Mouse (Mus musculus): ENCODE measurements at regions not wholly inside any gene's neighbourhood (a gene's known extent, or its start where the extent isn't known, plus 50 kb on each side); places are given as distances from the start of the nearest gene placed in this dataset.
A peak's percentile ranks its signal among the peaks of the same experiment; 100 is the strongest.

DNA sequence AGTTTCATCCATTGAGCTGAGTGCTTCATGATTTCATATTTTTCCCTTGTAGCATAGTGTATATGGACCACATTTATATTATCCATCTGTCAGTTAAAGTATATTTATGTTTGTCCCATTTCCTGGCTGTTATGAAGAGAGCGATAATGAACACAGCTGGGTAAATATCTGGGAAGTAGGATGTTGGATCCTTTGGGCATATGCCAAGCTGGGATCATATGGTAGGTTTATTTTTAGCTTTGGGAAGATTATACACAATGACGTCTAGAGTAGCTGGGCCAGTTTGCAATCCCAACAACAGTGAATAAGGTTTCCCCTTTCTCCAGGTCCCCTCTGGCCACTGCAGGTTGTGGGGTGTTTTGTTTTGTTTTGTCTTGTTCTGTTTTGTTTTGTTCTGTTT is 164.5 kb downstream of the Gm765 start:
- H3K27ac ChIP-seq (ENCODE audit: low read depth, low read length): no peak overlapping the region
- WGBS: 79% methylated on average over 2 of the region's 2 CpGs
- no peak for ATAC-seq (replicated peaks; ENCODE audit: low FRiP score)
- H3K9me3 ChIP-seq (ENCODE audit: control insufficient read depth, low read length): no peaks in the 10 kb centered on the region
- H3K4me3 ChIP-seq (ENCODE audit: low read depth, low read length): no peak overlapping the region
- H3K9ac ChIP-seq (ENCODE audit: low read length): no peak overlapping the region
- no peaks in the 10 kb centered on the region for H3K36me3 ChIP-seq (ENCODE audit: control insufficient read depth, insufficient read depth, low read length)
- H3K27me3 ChIP-seq (ENCODE audit: control insufficient read depth, insufficient read depth, low read length): no peaks in the 10 kb centered on the region
- no peak for DNase-seq (ENCODE audit: low spot score)
- no peak overlapping the region for H3K4me2 ChIP-seq (ENCODE audit: low read depth, low read length, severe bottlenecking)
- no peaks in the 10 kb centered on the region for H3K4me1 ChIP-seq (replicated peaks; ENCODE audit: control insufficient read depth, insufficient read depth, low read length)

DNA sequence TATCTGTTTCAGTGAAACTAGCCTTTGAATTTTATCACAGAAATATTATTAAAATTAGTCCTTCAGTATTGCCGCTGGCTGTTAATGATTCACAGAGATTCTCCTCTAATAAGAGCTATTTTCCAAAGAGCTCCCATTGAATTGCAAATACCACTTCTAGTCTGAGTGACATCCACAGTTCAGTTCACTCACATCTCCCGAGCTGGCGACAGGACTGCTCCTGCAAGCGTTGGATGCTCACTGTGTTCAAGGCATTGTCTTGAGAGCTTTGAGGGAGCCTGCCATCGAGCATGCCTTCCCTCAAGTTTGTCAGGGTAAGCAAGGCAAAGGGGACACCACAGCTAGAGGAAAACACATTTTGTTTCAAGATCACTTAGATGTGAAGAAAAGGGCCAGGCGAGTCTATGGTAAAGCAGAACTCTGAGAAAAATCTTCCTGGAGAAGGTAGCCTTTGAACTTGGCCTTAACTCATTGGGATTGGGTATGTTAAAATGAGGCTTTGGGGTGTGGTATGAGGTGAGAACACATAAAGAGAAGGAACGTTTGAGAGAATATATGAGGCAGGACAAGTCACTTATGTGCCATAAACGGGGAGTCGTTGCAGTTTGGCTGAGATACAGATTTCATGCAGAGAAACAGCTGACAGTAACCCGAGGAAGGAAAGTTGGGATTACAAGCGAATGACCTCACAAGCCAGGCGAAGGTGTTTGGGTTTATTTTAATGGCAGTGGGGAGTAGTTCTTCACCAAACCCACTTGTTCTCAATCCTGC is 193.3 kb downstream of the Gm765 start:
- H3K27me3 ChIP-seq (ENCODE audit: control insufficient read depth, insufficient read depth, low read length): no peaks in the 10 kb centered on the region
- WGBS: 72% methylated on average over 12 of the region's 12 CpGs
- no peaks in the 10 kb centered on the region for H3K36me3 ChIP-seq (ENCODE audit: control insufficient read depth, insufficient read depth, low read length)
- H3K9me3 ChIP-seq (ENCODE audit: control insufficient read depth, low read length): no peaks in the 10 kb centered on the region
- DNase-seq (ENCODE audit: low spot score) (no peak), ATAC-seq (replicated peaks; ENCODE audit: low FRiP score) (no peak)
- H3K27ac ChIP-seq (ENCODE audit: low read depth, low read length): no peak overlapping the region
- H3K4me1 ChIP-seq (replicated peaks; ENCODE audit: control insufficient read depth, insufficient read depth, low read length): no peaks in the 10 kb centered on the region
- H3K9ac ChIP-seq (ENCODE audit: low read length): no peak overlapping the region
- H3K4me3 ChIP-seq (ENCODE audit: low read depth, low read length): no peak overlapping the region
- no peak overlapping the region for H3K4me2 ChIP-seq (ENCODE audit: low read depth, low read length, severe bottlenecking)

DNA sequence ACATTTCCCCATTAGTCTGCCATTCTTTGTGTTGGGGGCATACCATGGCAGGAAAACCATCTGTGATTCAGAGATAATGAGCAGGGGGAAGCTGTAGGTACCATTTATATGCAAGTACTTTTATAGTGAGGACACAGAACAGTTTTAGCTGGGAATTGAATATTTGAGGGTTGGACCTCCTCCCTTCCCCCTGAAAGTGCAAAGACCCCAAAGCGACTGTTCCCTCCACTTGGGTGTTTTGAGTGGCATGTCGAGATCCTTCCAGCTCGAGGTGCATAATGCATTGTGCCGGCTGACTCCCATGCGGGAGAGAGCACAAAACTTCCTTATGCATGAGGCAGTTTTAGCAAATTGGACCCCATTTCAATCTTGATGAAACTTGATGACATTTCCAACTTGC is 194.7 kb downstream of the Gm765 start:
- H3K27me3 ChIP-seq (ENCODE audit: control insufficient read depth, insufficient read depth, low read length): no peaks in the 10 kb centered on the region
- ATAC-seq (replicated peaks; ENCODE audit: low FRiP score) (no peak), DNase-seq (ENCODE audit: low spot score) (no peak)
- H3K36me3 ChIP-seq (ENCODE audit: control insufficient read depth, insufficient read depth, low read length): no peaks in the 10 kb centered on the region
- 77% methylated on average over 5 of the region's 5 CpGs for WGBS
- H3K4me2 ChIP-seq (ENCODE audit: low read depth, low read length, severe bottlenecking): no peak overlapping the region
- no peak overlapping the region for H3K27ac ChIP-seq (ENCODE audit: low read depth, low read length)
- no peaks in the 10 kb centered on the region for H3K4me1 ChIP-seq (replicated peaks; ENCODE audit: control insufficient read depth, insufficient read depth, low read length)
- H3K9me3 ChIP-seq (ENCODE audit: control insufficient read depth, low read length): no peaks in the 10 kb centered on the region
- no peak overlapping the region for H3K4me3 ChIP-seq (ENCODE audit: low read depth, low read length)
- no peak overlapping the region for H3K9ac ChIP-seq (ENCODE audit: low read length)

DNA sequence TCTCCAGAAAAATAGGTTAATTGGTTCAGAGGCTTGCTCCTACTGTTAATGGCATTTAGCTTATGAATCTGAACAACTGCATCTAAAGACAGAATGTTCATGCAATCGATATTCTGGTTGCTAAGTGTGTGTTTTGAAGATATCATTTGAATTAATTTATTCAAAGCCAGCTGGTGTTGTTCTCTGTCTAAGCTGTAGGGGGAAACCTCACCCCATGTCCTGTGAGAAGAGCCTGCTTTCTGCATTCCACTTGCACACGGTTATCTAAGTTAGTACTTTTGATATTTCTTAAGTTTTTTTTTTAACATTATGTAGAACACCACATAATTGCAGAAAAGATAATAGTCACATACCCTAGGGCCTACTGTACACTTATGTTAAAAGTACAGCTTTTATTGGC is 209.6 kb downstream of the Gm765 start:
- Histone ChIP-seq H3K9ac (ENCODE audit: low read length) (no peak overlapping the region), H3K9me3 (ENCODE audit: control insufficient read depth, low read length) (no peaks in the 10 kb centered on the region), H3K36me3 (ENCODE audit: control insufficient read depth, insufficient read depth, low read length) (no peaks in the 10 kb centered on the region), H3K4me1 (replicated peaks; ENCODE audit: control insufficient read depth, insufficient read depth, low read length) (no peaks in the 10 kb centered on the region), H3K4me2 (ENCODE audit: low read depth, low read length, severe bottlenecking) (no peak overlapping the region), H3K27ac (ENCODE audit: low read depth, low read length) (no peak overlapping the region), H3K27me3 (ENCODE audit: control insufficient read depth, insufficient read depth, low read length) (no peaks in the 10 kb centered on the region), H3K4me3 (ENCODE audit: low read depth, low read length) (no peak overlapping the region)
- 41% methylated on average over 2 of the region's 2 CpGs for WGBS
- DNase-seq (ENCODE audit: low spot score): no peak
- no peak for ATAC-seq (replicated peaks; ENCODE audit: low FRiP score)

DNA sequence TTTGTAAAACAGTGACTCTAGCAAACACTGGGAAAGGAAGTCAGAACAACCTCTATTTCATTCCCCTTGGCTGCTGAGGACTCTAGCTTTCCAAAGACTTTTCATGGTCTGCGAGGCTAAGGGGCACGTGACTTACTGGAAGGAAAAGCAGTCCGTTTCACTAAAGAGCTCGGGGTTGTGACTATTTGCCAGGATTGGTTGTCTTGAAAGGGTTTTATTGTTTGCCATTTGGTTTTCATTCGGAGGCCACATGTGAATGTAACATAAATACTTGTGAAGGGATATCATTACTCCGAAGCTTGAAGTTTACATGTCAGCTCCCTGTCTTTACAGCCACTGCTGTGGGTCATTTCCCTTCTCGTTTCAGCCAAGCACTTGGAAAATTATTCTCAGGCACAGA is 217.1 kb downstream of the Gm765 start:
- no peaks in the 10 kb centered on the region for H3K27me3 ChIP-seq (ENCODE audit: control insufficient read depth, insufficient read depth, low read length)
- H3K36me3 ChIP-seq (ENCODE audit: control insufficient read depth, insufficient read depth, low read length): no peaks in the 10 kb centered on the region
- no peak overlapping the region for H3K4me3 ChIP-seq (ENCODE audit: low read depth, low read length)
- 77% methylated on average over 7 of the region's 7 CpGs for WGBS
- H3K4me1 ChIP-seq (replicated peaks; ENCODE audit: control insufficient read depth, insufficient read depth, low read length): no peaks in the 10 kb centered on the region
- no peak overlapping the region for H3K4me2 ChIP-seq (ENCODE audit: low read depth, low read length, severe bottlenecking)
- DNase-seq (ENCODE audit: low spot score) (no peak), ATAC-seq (replicated peaks; ENCODE audit: low FRiP score) (no peak)
- H3K27ac ChIP-seq (ENCODE audit: low read depth, low read length): no peak overlapping the region
- no peaks in the 10 kb centered on the region for H3K9me3 ChIP-seq (ENCODE audit: control insufficient read depth, low read length)
- H3K9ac ChIP-seq (ENCODE audit: low read length): no peak overlapping the region

DNA sequence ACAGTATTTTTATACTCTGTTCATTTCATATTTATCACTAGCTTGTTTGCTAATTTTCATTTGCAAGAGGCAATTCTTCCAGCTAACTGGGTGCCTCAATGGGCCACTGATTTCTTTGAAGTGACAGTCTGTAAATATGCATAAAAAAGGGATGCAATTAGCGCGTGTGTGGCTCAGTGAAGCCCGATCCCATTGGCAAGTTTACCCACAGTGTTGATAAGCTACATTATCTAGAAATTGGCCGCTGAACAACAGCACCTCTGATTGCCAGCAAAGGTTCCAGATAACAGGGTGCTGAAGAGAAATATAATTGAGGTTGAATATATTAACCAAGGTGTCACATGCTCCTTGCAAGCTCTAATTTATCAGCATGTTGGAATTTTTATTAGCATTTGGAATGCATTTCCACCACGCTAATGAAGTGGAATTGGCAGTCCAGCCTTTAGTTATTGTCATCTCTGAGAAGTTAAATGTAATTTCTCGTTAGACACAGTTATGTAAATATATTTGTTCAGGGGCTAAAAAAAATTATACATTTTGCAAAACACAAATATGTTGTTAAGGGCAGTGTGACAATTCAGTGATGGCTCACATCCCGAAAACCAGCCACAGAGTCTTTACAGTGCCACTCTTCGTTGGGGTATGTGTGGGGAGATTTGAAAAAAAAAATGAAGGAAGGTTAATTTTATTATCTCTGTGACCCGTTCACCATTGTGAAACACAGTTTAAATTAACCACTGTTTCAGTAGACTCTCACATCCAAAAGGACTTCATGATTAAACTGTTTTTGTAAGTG is 224.0 kb downstream of the Gm765 start:
- Histone ChIP-seq H3K36me3 (ENCODE audit: control insufficient read depth, insufficient read depth, low read length) (no peaks in the 10 kb centered on the region), H3K27me3 (ENCODE audit: control insufficient read depth, insufficient read depth, low read length) (no peaks in the 10 kb centered on the region), H3K9ac (ENCODE audit: low read length) (no peak overlapping the region), H3K9me3 (ENCODE audit: control insufficient read depth, low read length) (no peaks in the 10 kb centered on the region), H3K4me3 (ENCODE audit: low read depth, low read length) (no peak overlapping the region), H3K4me1 (replicated peaks; ENCODE audit: control insufficient read depth, insufficient read depth, low read length) (peaks cover 9% of the 10 kb centered on the region), H3K27ac (ENCODE audit: low read depth, low read length) (peak overlapping the region; percentile 60; the same call in 1 of the 2 replicates), H3K4me2 (ENCODE audit: low read depth, low read length, severe bottlenecking) (no peak overlapping the region)
- ATAC-seq (replicated peaks; ENCODE audit: low FRiP score) (peak; percentile 87), DNase-seq (ENCODE audit: low spot score) (peak; percentile 60)
- WGBS: 34% methylated on average over 9 of the region's 9 CpGs

GRCm38 (mm10) chr6:98114327-98115134 is 228.0 kb downstream of the Gm765 start:
- Histone ChIP-seq H3K9me3 (ENCODE audit: control insufficient read depth, low read length) (no peaks in the 10 kb centered on the region), H3K9ac (ENCODE audit: low read length) (no peak overlapping the region), H3K36me3 (ENCODE audit: control insufficient read depth, insufficient read depth, low read length) (no peaks in the 10 kb centered on the region), H3K27me3 (ENCODE audit: control insufficient read depth, insufficient read depth, low read length) (no peaks in the 10 kb centered on the region), H3K4me2 (ENCODE audit: low read depth, low read length, severe bottlenecking) (no peak overlapping the region), H3K27ac (ENCODE audit: low read depth, low read length) (peak overlapping the region; percentile 54), H3K4me3 (ENCODE audit: low read depth, low read length) (no peak overlapping the region), H3K4me1 (replicated peaks; ENCODE audit: control insufficient read depth, insufficient read depth, low read length) (peaks cover 16% of the 10 kb centered on the region)
- ATAC-seq (replicated peaks; ENCODE audit: low FRiP score): 0 out of 2 replicates have a peak, but pooled peaks have one; percentile 22
- peak; percentile 52 for DNase-seq (ENCODE audit: low spot score)
- 7% methylated on average over 9 of the region's 9 CpGs for WGBS

- Histone ChIP-seq H3K4me1 (replicated peaks; ENCODE audit: control insufficient read depth, insufficient read depth, low read length) (peaks cover 16% of the 10 kb centered on the region), H3K27me3 (ENCODE audit: control insufficient read depth, insufficient read depth, low read length) (no peaks in the 10 kb centered on the region), H3K36me3 (ENCODE audit: control insufficient read depth, insufficient read depth, low read length) (no peaks in the 10 kb centered on the region), H3K27ac (ENCODE audit: low read depth, low read length) (peak overlapping the region; percentile 5; the same call in 1 of the 2 replicates), H3K4me3 (ENCODE audit: low read depth, low read length) (no peak overlapping the region), H3K9ac (ENCODE audit: low read length) (no peak overlapping the region), H3K4me2 (ENCODE audit: low read depth, low read length, severe bottlenecking) (peak overlapping the region; percentile 24; the same call in 1 of the 2 replicates), H3K9me3 (ENCODE audit: control insufficient read depth, low read length) (no peaks in the 10 kb centered on the region)
- WGBS: 2% methylated on average over 7 of the region's 7 CpGs
- ATAC-seq (replicated peaks; ENCODE audit: low FRiP score) (peak; percentile 14; the same call in 1 of the 2 replicates), DNase-seq (ENCODE audit: low spot score) (peak; percentile 71)
Measured at GRCm38 (mm10) chr6:98113708-98114107, 228.8 kb downstream of the Gm765 start.

Data from forebrain, embryonic 11.5 days (tissue).